Mouse (Mus musculus) midbrain, embryonic 14.5 days (tissue): ENCODE results near the gene Sprr2a2. TPM values are rescaled to one million over a fixed set of nuclear protein-coding genes. Genes with fewer than 3 reads are reported as not detected.
"Not testable (repeated sequence)": the region's sequence is repeated elsewhere in the genome, so short reads cannot be mapped to it uniquely, and the experiment has no call there.

Experiments
- ATAC-seq: fragments of 200-750 bp; cut with Nextera tagmentation; 2 replicates; pipeline ENCODE4 v1.8.0; 2017; ENCODE audit warnings: moderate number of reproducible peaks, moderate library complexity; ENCODE audit not compliant: low FRiP score, low TSS enrichment
- DNase-seq: peaks from one replicate; pipeline ENCODE4 v3.0.0-alpha.2; 2015
- H3K27ac ChIP-seq: fragments of 300-500 bp; sonication (generic); replicated peaks from 2 replicates; pipeline ENCODE4 v1.5.1; 2014; ENCODE audit warnings: mild to moderate bottlenecking, low read depth, low read length, moderate library complexity
- H3K27me3 ChIP-seq: fragments of 300-500 bp; sonication (generic); 2 replicates; pipeline ENCODE4 v1.6.1; 2014; ENCODE audit warnings: low read length, control low read depth, mixed read lengths; ENCODE audit not compliant: control insufficient read depth, insufficient read depth
- H3K36me3 ChIP-seq: fragments of 300-500 bp; sonication (generic); 2 replicates; pipeline ENCODE4 v1.6.1; 2014; ENCODE audit warnings: low read length, control low read depth; ENCODE audit not compliant: control insufficient read depth, insufficient read depth
- H3K4me1 ChIP-seq: fragments of 300-500 bp; sonication (generic); 2 replicates; pipeline ENCODE4 v1.6.1; 2014; ENCODE audit warnings: mild to moderate bottlenecking, antibody characterized with exemption, low read length, control low read depth; ENCODE audit not compliant: control insufficient read depth, insufficient read depth
- H3K4me2 ChIP-seq: fragments of 300-500 bp; sonication (generic); 2 replicates; pipeline ENCODE4 v1.6.1; 2014; ENCODE audit warnings: mild to moderate bottlenecking, low read length, moderate library complexity
- H3K4me3 ChIP-seq: fragments of 300-500 bp; sonication (generic); replicated peaks from 2 replicates; pipeline ENCODE4 v1.5.1; 2014; ENCODE audit warnings: low read depth, low read length
- H3K9ac ChIP-seq: fragments of 300-500 bp; sonication (generic); replicated peaks from 2 replicates; pipeline ENCODE4 v1.6.1; 2014; ENCODE audit warnings: mild to moderate bottlenecking, low read length, moderate library complexity
- H3K9me3 ChIP-seq: fragments of 300-500 bp; sonication (generic); 2 replicates; pipeline ENCODE4 v1.6.1; 2016; ENCODE audit warnings: low read length, control low read depth, mixed read lengths; ENCODE audit not compliant: control insufficient read depth
- WGBS: fragments of 180-500 bp; shearing (Covaris S2); extraction: QIAGEN DNeasy Blood & Tissue Kit; methylation state at CpG from one replicate; pipeline ENCODE4 v1.1.7; 2014; 5-methylcytosine and 5-hydroxymethylcytosine counted together
- polyA plus RNA-seq: library from polyadenylated mRNA; unstranded; fragments of >200 nt; fragmentation: Nextera tagmentation; extraction: Ambion mirVana; gene quantifications from 2 replicates; pipeline ENCODE4 v1.2.1, GENCODE M21; 2014

Gene Sprr2a2
- polyA plus RNA-seq, 1 experiment from 2014 or later = not detected

DNA sequence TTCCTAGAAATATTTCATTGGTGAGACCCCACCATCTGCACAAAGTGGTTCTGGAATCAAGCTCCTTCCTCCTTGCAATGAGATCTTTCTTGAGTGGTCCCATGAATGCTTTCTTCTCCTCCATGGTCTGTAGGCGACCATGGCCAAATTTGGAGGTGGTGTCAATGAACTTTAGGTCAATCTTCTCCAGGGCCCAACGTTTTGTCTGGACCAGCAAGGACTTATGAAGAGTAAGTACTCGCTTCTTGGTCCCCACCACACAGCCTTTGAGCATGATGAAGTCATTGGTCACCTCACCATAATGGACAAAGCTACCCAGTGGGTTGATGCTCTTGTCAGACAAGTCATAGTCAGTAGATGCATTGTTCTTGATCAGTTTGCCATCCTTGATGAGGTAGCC is 11.7 kb downstream of the Sprr2a2 start:
- not testable (repeated sequence) for H3K9ac ChIP-seq, DNase-seq, H3K36me3 ChIP-seq, H3K4me2 ChIP-seq, H3K27me3 ChIP-seq, H3K4me1 ChIP-seq, ATAC-seq, H3K27ac ChIP-seq, H3K4me3 ChIP-seq, H3K9me3 ChIP-seq
- WGBS = 67% methylated on average over 3 of the region's 3 CpGs

DNA sequence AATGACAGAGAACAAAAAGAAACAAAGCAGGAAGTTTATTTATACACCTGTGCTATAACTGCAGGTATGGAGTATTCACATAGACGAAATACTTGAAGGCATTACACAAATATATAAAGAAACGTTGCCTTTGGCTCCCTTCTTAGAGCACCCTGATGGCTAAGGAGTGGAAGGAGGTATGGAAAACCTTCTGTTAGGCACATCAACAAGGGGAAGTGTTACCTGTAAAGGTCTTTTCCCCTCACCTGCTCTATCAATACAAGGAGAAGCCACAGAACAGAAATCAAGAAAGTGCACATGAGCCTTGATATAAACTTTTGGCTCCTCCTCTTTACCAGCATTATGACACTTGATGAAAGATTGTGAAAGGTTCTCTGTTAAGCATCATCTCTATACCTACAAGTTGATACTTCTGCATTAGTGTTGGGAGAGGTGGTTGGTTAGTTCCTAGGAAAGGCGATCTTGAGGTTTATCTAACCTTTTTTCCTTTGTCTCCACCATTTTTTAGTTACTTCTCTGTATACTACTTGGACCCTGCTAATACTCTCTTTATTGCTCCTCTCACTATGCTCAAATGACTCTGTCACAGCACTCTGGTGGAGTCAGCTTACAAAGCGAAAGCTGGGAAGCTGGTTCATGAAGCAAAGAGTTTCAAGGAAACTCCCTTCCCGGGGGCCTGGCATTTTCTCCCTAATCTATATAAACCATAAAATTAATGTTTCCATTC is 20.9 kb downstream of the Sprr2a2 start:
- H3K27ac ChIP-seq, DNase-seq, H3K27me3 ChIP-seq, H3K4me2 ChIP-seq, H3K4me1 ChIP-seq, H3K9me3 ChIP-seq, H3K9ac ChIP-seq, H3K4me3 ChIP-seq, H3K36me3 ChIP-seq: not testable (repeated sequence)
- 0 out of 2 replicates have a peak, but pooled peaks have one; percentile 16 for ATAC-seq
- WGBS = no CpG with 5 or more reads among the region's 5 CpGs

DNA sequence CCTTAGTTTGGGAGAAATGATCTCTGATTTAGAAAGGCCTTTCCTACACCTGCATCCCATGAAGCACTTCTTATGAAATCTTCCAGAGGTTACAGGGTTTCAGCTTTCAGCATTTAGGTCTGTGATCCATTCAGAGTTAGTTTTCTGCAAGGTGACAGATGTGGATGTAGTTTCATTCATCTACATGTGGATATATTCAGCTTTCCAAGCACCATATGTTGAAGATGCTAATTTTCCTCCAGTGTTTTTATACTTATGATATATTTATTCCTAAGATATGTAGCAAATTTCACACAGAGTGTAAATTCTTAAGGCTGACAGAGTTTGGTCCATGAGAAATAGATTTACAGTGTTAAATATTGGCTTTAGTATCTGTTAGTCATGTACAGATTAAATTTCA is 23.0 kb downstream of the Sprr2a2 start:
- not testable (repeated sequence) for H3K4me1 ChIP-seq, H3K4me2 ChIP-seq, H3K4me3 ChIP-seq, H3K27me3 ChIP-seq, ATAC-seq, H3K36me3 ChIP-seq, H3K9me3 ChIP-seq, H3K27ac ChIP-seq, H3K9ac ChIP-seq, DNase-seq

DNA sequence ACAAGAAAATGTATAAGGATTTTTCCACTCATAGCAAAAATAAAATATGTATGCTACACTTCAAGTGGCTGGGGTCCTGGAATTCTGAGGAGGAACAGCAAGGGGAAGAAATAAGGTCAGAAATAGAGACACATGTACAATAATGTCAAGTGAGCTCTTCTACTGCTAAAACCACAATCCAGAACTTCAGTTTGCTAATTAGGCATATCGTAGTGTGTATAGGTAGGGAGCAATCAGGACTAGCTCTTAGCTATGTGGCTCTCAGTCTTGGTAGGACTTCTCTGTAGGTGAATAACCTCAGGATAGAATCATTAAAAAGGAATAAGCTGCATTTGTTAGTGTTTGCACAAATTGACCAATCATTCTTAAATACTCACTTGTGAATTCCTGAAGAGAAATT is 23.5 kb downstream of the Sprr2a2 start:
- DNase-seq, H3K9me3 ChIP-seq, H3K4me3 ChIP-seq, H3K36me3 ChIP-seq, H3K9ac ChIP-seq, ATAC-seq, H3K27ac ChIP-seq, H3K4me1 ChIP-seq, H3K4me2 ChIP-seq, H3K27me3 ChIP-seq: not testable (repeated sequence)
- WGBS = no CpG with 5 or more reads among the region's 1 CpGs

- not testable (repeated sequence) for H3K27ac ChIP-seq, ATAC-seq, H3K36me3 ChIP-seq, H3K4me3 ChIP-seq, H3K9ac ChIP-seq, H3K4me1 ChIP-seq, H3K4me2 ChIP-seq, DNase-seq, H3K27me3 ChIP-seq, H3K9me3 ChIP-seq
Observed at GRCm38 (mm10) chr3:92244833-92245232, 29.1 kb downstream of the Sprr2a2 start.

- DNase-seq, ATAC-seq, H3K4me3 ChIP-seq, H3K4me2 ChIP-seq, H3K9ac ChIP-seq, H3K4me1 ChIP-seq, H3K27ac ChIP-seq, H3K36me3 ChIP-seq, H3K9me3 ChIP-seq, H3K27me3 ChIP-seq: not testable (repeated sequence)
- WGBS = no CpG with 5 or more reads among the region's 10 CpGs
Observed at GRCm38 (mm10) chr3:92246245-92246644, 30.5 kb downstream of the Sprr2a2 start.

GRCm38 (mm10) chr3:92248494-92248893 is 32.8 kb downstream of the Sprr2a2 start:
- not testable (repeated sequence) for H3K36me3 ChIP-seq, ATAC-seq, H3K27ac ChIP-seq, H3K4me3 ChIP-seq, H3K27me3 ChIP-seq, H3K9ac ChIP-seq, DNase-seq, H3K4me1 ChIP-seq, H3K4me2 ChIP-seq, H3K9me3 ChIP-seq

DNA sequence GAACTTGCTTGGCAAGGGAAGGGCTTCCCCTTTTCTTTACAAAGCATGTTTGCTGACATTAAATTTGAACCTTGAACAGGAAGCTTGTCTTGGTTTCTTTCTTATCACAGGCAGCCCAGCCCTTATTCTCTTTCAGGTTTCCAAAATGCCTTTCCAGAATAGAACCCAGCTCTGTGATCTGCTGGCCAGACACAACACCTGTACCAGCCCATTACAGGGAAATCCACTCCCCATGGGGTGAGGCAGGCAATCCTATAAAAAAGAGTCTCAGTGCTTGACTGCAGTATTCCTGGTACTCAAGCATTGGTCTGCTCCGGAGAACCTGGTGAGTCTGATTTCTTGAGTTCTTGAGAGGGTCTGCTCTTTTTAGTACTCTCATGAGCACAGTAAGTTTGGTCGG is 34.7 kb downstream of the Sprr2a2 start:
- not testable (repeated sequence) for H3K4me1 ChIP-seq, H3K27ac ChIP-seq, H3K36me3 ChIP-seq, H3K9ac ChIP-seq, DNase-seq, H3K4me2 ChIP-seq, H3K9me3 ChIP-seq, H3K4me3 ChIP-seq, H3K27me3 ChIP-seq
- ATAC-seq = peak; percentile 10; the same call in 1 of the 2 replicates
- WGBS = 89% methylated on average over 1 of the region's 2 CpGs

DNA sequence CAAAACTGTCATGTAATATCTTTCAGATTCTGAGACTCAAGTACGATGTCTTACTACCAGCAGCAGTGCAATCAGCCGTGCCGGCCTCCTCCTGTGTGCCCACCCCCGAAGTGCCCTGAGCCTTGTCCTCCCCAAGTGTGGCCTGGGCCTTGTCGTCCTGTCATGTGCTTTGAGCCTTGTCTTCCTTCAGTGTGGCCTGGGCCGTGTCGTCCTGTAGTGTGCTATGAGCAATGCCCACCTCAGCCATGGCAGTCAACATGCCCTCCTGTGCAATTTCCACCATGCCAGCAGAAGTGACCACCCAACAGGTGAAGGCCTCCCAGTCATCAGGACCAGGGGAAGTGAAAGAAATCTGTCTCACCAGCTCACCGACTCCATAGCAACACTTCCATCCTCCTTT is 38.1 kb downstream of the Sprr2a2 start:
- H3K4me2 ChIP-seq, H3K27me3 ChIP-seq, H3K9ac ChIP-seq, DNase-seq, H3K27ac ChIP-seq, H3K36me3 ChIP-seq, H3K4me3 ChIP-seq, H3K9me3 ChIP-seq, H3K4me1 ChIP-seq: not testable (repeated sequence)
- WGBS = no CpG with 5 or more reads among the region's 8 CpGs
- peak; percentile 45 for ATAC-seq
